Mouse (Mus musculus) erythroblast, embryonic 14.5 days (primary cell): ENCODE data around the gene Txnip.

ENCODE experiments used
- GATA1 ChIP-seq: IDR thresholded peaks from 2 replicates; pipeline ENCODE4 v1.6.1; 2012; ENCODE audit warnings: low read length, inconsistent platforms, mixed read lengths
- TAL1 ChIP-seq: IDR thresholded peaks from 3 replicates; pipeline ENCODE4 v1.6.1; 2012; ENCODE audit warnings: low read length, inconsistent platforms, mixed read lengths

DNA sequence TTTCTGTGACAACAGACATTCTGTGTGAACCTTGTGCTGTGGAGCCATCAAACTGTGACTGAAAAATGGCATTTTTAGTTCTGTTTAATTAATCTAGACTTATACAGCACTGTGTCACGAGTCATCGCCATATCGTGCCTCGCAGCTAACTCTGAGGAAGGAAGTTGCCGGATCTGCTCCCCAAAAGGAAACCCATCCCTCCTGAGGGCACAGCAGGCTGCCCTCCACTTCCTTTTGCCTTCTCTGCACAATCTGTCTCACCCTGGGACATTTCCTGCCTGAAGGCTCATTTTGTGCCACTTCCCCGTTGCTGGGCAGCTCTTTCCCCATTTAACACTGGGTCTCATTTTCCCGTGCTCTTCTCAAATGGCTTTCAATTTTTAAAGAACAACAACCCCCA is 6.9 kb downstream of the Txnip start:
- TF ChIP-seq GATA1 = no peak
- TF ChIP-seq TAL1 = no peak
